Mouse (Mus musculus): ENCODE measurements around the gene Prodh2.

GRCm38 (mm10) chr7:30490957-30491307 is 2.5 kb upstream of the Prodh2 start:
- TF ChIP-seq HCFC1 (IDR thresholded peaks at IDR 0.05; ENCODE audit: borderline replicate concordance, insufficient read depth, low read length), result no peak
- no peak for TF ChIP-seq CHD2 (IDR thresholded peaks at IDR 0.05; ENCODE audit: low read depth, low read length)
- no peak for TF ChIP-seq ZNF384 (IDR thresholded peaks at IDR 0.05; ENCODE audit: low read depth, low read length)
- no peak for TF ChIP-seq ZC3H11A (IDR thresholded peaks at IDR 0.05; ENCODE audit: borderline replicate concordance, low read depth, low read length)
